Mouse (Mus musculus): ENCODE results near the gene Acat3. TPM values are rescaled to one million over a fixed set of nuclear protein-coding genes. Genes with fewer than 3 reads are reported as not detected.

The Acat3 gene
- polyA plus RNA-seq, 1 experiment from 2014 or later, result 1.4 TPM

GRCm38 (mm10) chr17:12892033-12892432 is 48.4 kb downstream of the Acat3 start:
- Histone ChIP-seq H3K4me2 (ENCODE audit: low read depth, low read length) (no peak overlapping the region), H3K4me3 (ENCODE audit: low read depth, low read length) (no peak overlapping the region), H3K9ac (replicated peaks; ENCODE audit: low read depth, low read length) (no peak overlapping the region), H3K27ac (ENCODE audit: low read depth, low read length) (no peak overlapping the region), H3K4me1 (ENCODE audit: control insufficient read depth, insufficient read depth, low read length) (no peaks in the 10 kb centered on the region), H3K9me3 (ENCODE audit: control insufficient read depth, low read length) (no peaks in the 10 kb centered on the region), H3K36me3 (ENCODE audit: control insufficient read depth, insufficient read depth, low read length) (0 out of 2 replicates have a peak, but pooled peaks cover 4% of the 10 kb centered on the region), H3K27me3 (ENCODE audit: control insufficient read depth, insufficient read depth, low read length) (no peaks in the 10 kb centered on the region)
- ATAC-seq (ENCODE audit: low read depth), result no peak
- 91% methylated on average over 9 of the region's 9 CpGs for WGBS

DNA sequence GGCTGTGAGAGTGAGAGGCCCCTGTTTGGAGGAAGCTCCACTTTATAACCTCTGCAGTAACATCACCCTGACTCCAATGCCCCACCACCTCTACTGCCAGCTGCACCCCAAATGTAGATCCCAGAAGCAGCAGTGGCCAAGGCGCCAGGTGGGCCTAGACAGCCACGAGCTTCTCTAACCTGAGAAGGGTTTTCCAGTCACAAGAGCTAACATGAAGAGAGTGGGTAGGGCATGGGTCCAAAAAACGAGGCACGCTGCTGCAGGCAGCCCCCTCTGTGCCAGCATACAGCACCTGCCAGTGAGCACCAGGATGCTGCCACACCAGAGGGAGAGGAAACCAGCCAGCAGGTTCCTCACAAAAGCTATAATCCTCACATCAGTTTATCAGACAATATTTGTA is 49.3 kb downstream of the Acat3 start:
- Histone ChIP-seq H3K4me3 (ENCODE audit: low read depth, low read length) (no peak overlapping the region), H3K27me3 (ENCODE audit: control insufficient read depth, insufficient read depth, low read length) (no peaks in the 10 kb centered on the region), H3K36me3 (ENCODE audit: control insufficient read depth, insufficient read depth, low read length) (0 out of 2 replicates have a peak, but pooled peaks cover 4% of the 10 kb centered on the region), H3K9ac (replicated peaks; ENCODE audit: low read depth, low read length) (no peak overlapping the region), H3K4me1 (ENCODE audit: control insufficient read depth, insufficient read depth, low read length) (no peaks in the 10 kb centered on the region), H3K27ac (ENCODE audit: low read depth, low read length) (no peak overlapping the region), H3K4me2 (ENCODE audit: low read depth, low read length) (no peak overlapping the region), H3K9me3 (ENCODE audit: control insufficient read depth, low read length) (no peaks in the 10 kb centered on the region)
- 91% methylated on average over 4 of the region's 4 CpGs for WGBS
- ATAC-seq (ENCODE audit: low read depth), result no peak

DNA sequence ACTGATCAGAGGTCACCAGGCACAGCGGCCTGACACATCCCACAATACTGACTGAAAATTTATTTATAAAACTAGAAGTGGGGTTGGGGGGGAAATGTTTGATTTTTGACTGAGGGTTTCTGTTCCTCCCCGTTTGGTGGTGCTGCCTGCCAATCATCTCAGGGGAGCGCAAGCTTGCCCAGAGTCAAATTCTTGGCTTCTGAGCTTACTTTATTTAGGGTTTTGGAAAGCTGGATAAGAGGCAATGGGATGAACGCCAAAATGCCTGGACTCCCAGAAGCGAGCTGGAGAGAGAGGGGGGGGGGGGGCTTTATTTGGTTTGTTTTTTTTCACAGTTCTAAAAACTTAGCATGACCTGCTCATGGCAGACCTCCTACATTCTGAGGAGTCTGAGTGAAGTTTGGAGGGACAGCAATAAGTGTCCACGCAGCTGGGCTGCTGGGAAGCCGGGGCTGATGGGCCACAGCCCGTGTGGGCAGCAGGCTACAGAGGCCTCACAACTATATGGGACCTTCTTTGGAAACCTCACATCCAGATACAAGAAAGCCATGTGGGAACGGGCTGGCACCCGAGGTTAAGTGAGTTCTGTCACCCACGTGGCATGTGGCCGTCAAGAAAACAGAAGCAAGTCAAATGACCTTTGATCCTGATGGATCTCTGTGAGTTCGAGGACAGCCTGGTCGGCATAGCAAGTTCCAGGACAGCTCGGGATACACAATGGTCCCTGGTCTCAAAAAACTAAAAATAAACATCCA is 53.2 kb downstream of the Acat3 start:
- Histone ChIP-seq H3K9me3 (ENCODE audit: control insufficient read depth, low read length) (no peaks in the 10 kb centered on the region), H3K4me3 (ENCODE audit: low read depth, low read length) (no peak overlapping the region), H3K27me3 (ENCODE audit: control insufficient read depth, insufficient read depth, low read length) (no peaks in the 10 kb centered on the region), H3K27ac (ENCODE audit: low read depth, low read length) (no peak overlapping the region), H3K9ac (replicated peaks; ENCODE audit: low read depth, low read length) (no peak overlapping the region), H3K36me3 (ENCODE audit: control insufficient read depth, insufficient read depth, low read length) (0 out of 2 replicates have a peak, but pooled peaks cover 4% of the 10 kb centered on the region), H3K4me1 (ENCODE audit: control insufficient read depth, insufficient read depth, low read length) (no peaks in the 10 kb centered on the region), H3K4me2 (ENCODE audit: low read depth, low read length) (no peak overlapping the region)
- no peak for ATAC-seq (ENCODE audit: low read depth)
- 80% methylated on average over 15 of the region's 15 CpGs for WGBS

DNA sequence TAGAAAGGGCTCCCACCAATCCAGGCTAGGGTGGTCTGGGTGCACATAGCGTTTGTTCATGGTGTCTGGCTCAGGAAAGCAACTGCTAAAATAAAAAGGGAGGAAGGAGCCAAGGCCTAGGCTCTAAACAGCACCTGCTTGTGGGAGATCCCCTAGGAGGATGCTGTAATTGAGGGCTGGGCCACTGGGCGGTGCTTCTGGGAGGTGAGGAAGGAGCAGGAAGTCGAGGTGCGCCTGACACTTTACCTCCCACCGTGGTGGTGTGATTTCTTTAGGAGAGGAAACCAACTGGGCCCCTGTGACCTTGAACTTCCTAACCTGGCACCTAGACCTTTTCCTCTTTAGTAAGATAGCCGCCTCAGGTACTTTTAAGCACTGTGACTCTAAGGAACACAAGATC is 53.8 kb downstream of the Acat3 start:
- no peaks in the 10 kb centered on the region for H3K4me1 ChIP-seq (ENCODE audit: control insufficient read depth, insufficient read depth, low read length)
- H3K9me3 ChIP-seq (ENCODE audit: control insufficient read depth, low read length), result no peaks in the 10 kb centered on the region
- no peak overlapping the region for H3K9ac ChIP-seq (replicated peaks; ENCODE audit: low read depth, low read length)
- H3K27ac ChIP-seq (ENCODE audit: low read depth, low read length), result no peak overlapping the region
- ATAC-seq (ENCODE audit: low read depth), result no peak
- H3K36me3 ChIP-seq (ENCODE audit: control insufficient read depth, insufficient read depth, low read length), result 0 out of 2 replicates have a peak, but pooled peaks cover 1% of the 10 kb centered on the region
- no peak overlapping the region for H3K4me2 ChIP-seq (ENCODE audit: low read depth, low read length)
- no peak overlapping the region for H3K4me3 ChIP-seq (ENCODE audit: low read depth, low read length)
- H3K27me3 ChIP-seq (ENCODE audit: control insufficient read depth, insufficient read depth, low read length), result no peaks in the 10 kb centered on the region
- WGBS, result 33% methylated on average over 6 of the region's 6 CpGs

GRCm38 (mm10) chr17:12881216-12881615 is 59.2 kb downstream of the Acat3 start:
- Histone ChIP-seq H3K9me3 (ENCODE audit: control insufficient read depth, low read length) (no peaks in the 10 kb centered on the region), H3K4me2 (ENCODE audit: low read depth, low read length) (no peak overlapping the region), H3K9ac (replicated peaks; ENCODE audit: low read depth, low read length) (no peak overlapping the region), H3K27me3 (ENCODE audit: control insufficient read depth, insufficient read depth, low read length) (no peaks in the 10 kb centered on the region), H3K4me3 (ENCODE audit: low read depth, low read length) (no peak overlapping the region), H3K36me3 (ENCODE audit: control insufficient read depth, insufficient read depth, low read length) (no peaks in the 10 kb centered on the region), H3K4me1 (ENCODE audit: control insufficient read depth, insufficient read depth, low read length) (no peaks in the 10 kb centered on the region), H3K27ac (ENCODE audit: low read depth, low read length) (no peak overlapping the region)
- ATAC-seq (ENCODE audit: low read depth), result no peak
- 79% methylated on average over 1 of the region's 1 CpGs for WGBS

- 4% methylated on average over 14 of the region's 14 CpGs for WGBS
- Histone ChIP-seq H3K36me3 (ENCODE audit: control insufficient read depth, insufficient read depth, low read length) (no peaks in the 10 kb centered on the region), H3K9me3 (ENCODE audit: control insufficient read depth, low read length) (no peaks in the 10 kb centered on the region), H3K27ac (ENCODE audit: low read depth, low read length) (no peak overlapping the region), H3K9ac (replicated peaks; ENCODE audit: low read depth, low read length) (no peak overlapping the region), H3K4me1 (ENCODE audit: control insufficient read depth, insufficient read depth, low read length) (no peaks in the 10 kb centered on the region), H3K4me2 (ENCODE audit: low read depth, low read length) (peak overlapping the region; percentile 19; the same call in 1 of the 2 replicates), H3K27me3 (ENCODE audit: control insufficient read depth, insufficient read depth, low read length) (no peaks in the 10 kb centered on the region), H3K4me3 (ENCODE audit: low read depth, low read length) (no peak overlapping the region)
- ATAC-seq (ENCODE audit: low read depth), result peak; percentile 69; the same call in 1 of the 2 replicates
Measured at GRCm38 (mm10) chr17:12880178-12880577, 60.2 kb downstream of the Acat3 start.

GRCm38 (mm10) chr17:12875734-12876133 is 64.7 kb downstream of the Acat3 start, which contains the start of gene Mrgprh:
Mrgprh (plus strand) TSS chr17:12876034.
- WGBS, result 93% methylated on average over 5 of the region's 5 CpGs
- no peak within 1 kb of the TSS for H3K27ac ChIP-seq (ENCODE audit: low read depth, low read length)
- no peak within 1 kb of the TSS for H3K9ac ChIP-seq (replicated peaks; ENCODE audit: low read depth, low read length)

More at GRCm38 (mm10) chr17:12875734-12876133, 64.7 kb downstream of the Acat3 start, which contains the start of gene Mrgprh:
- Histone ChIP-seq H3K4me2 (ENCODE audit: low read depth, low read length) (no peak within 1 kb of the TSS), H3K36me3 (ENCODE audit: control insufficient read depth, insufficient read depth, low read length) (no peaks in the 10 kb centered on the region), H3K9me3 (ENCODE audit: control insufficient read depth, low read length) (no peaks in the 10 kb centered on the region), H3K27me3 (ENCODE audit: control insufficient read depth, insufficient read depth, low read length) (no peaks in the 10 kb centered on the region), H3K4me3 (ENCODE audit: low read depth, low read length) (no peak within 1 kb of the TSS), H3K4me1 (ENCODE audit: control insufficient read depth, insufficient read depth, low read length) (no peaks in the 10 kb centered on the region)
- ATAC-seq (ENCODE audit: low read depth), result no peak

Other genes starting within 250 kb of the Acat3 start
- gene Igf2r, start 170.9 kb downstream of the Acat3 start, polyA plus RNA-seq (2014; fragmentation: Nextera tagmentation; extraction: Ambion mirVana), result 9.6 and 14.8 TPM in 2 replicates
- 0.28 and 0.66 TPM in 2 replicates for gene Mas1, start 72.5 kb downstream of the Acat3 start, polyA plus RNA-seq (2014; fragmentation: Nextera tagmentation; extraction: Ambion mirVana)
- not detected in 2 replicates for gene Mrgprh, start 64.6 kb downstream of the Acat3 start, polyA plus RNA-seq (2014; fragmentation: Nextera tagmentation; extraction: Ambion mirVana)
- gene Pnldc1, start 30.4 kb downstream of the Acat3 start, polyA plus RNA-seq (2014; fragmentation: Nextera tagmentation; extraction: Ambion mirVana), result 1.6 and 2.0 TPM in 2 replicates
- 375 and 416 TPM in 2 replicates for gene Tcp1, start 24.9 kb downstream of the Acat3 start, polyA plus RNA-seq (2014; fragmentation: Nextera tagmentation; extraction: Ambion mirVana)
- 128 and 133 TPM in 2 replicates for gene Mrpl18, start 24.3 kb downstream of the Acat3 start, polyA plus RNA-seq (2014; fragmentation: Nextera tagmentation; extraction: Ambion mirVana)
- 188 and 294 TPM in 2 replicates for gene Acat2, start 20.1 kb upstream of the Acat3 start, polyA plus RNA-seq (2014; fragmentation: Nextera tagmentation; extraction: Ambion mirVana)
- 119 and 126 TPM in 2 replicates for gene Wtap, start 53.6 kb upstream of the Acat3 start, polyA plus RNA-seq (2014; fragmentation: Nextera tagmentation; extraction: Ambion mirVana)
- 167 and 173 TPM in 2 replicates for gene Sod2, start 66.2 kb upstream of the Acat3 start, polyA plus RNA-seq (2014; fragmentation: Nextera tagmentation; extraction: Ambion mirVana)
- gene Gpr31b, start 111.7 kb upstream of the Acat3 start, polyA plus RNA-seq (2014; fragmentation: Nextera tagmentation; extraction: Ambion mirVana), result not detected in 2 replicates
- 0.17 and 0.42 TPM in 2 replicates for gene Tcp10b, start 120.5 kb upstream of the Acat3 start, polyA plus RNA-seq (2014; fragmentation: Nextera tagmentation; extraction: Ambion mirVana)
- not detected in 2 replicates for gene Unc93a, start 191.2 kb upstream of the Acat3 start, polyA plus RNA-seq (2014; fragmentation: Nextera tagmentation; extraction: Ambion mirVana)

All from neural tube, embryonic 14.5 days (tissue).